Mouse (Mus musculus) embryonic facial prominence, embryonic 15.5 days (tissue): ENCODE measurements at regions not wholly inside any gene's neighbourhood (a gene's known extent, or its start where the extent isn't known, plus 50 kb on each side); places are given as distances from the start of the nearest gene placed in this dataset.

Experiments
- ATAC-seq: fragments of 200-750 bp; cut with Nextera tagmentation; 2 replicates; pipeline ENCODE4 v1.8.0; 2017; ENCODE audit warnings: low read depth, moderate TSS enrichment; ENCODE audit not compliant: insufficient number of reproducible peaks, low FRiP score, low TSS enrichment
- H3K27ac ChIP-seq: fragments of 300-500 bp; sonication (generic); replicated peaks from 2 replicates; pipeline ENCODE4 v1.5.1; 2015; ENCODE audit warnings: mild to moderate bottlenecking, inconsistent platforms
- H3K27me3 ChIP-seq: fragments of 300-500 bp; sonication (generic); 2 replicates; pipeline ENCODE4 v1.6.1; 2015; ENCODE audit warnings: inconsistent platforms
- H3K36me3 ChIP-seq: fragments of 300-500 bp; sonication (generic); 2 replicates; pipeline ENCODE4 v1.6.1; 2015; ENCODE audit warnings: mild to moderate bottlenecking, inconsistent platforms
- H3K4me1 ChIP-seq: fragments of 300-500 bp; sonication (generic); 2 replicates; pipeline ENCODE4 v1.6.1; 2015; ENCODE audit warnings: inconsistent platforms
- H3K4me2 ChIP-seq: fragments of 300-500 bp; sonication (generic); replicated peaks from 2 replicates; pipeline ENCODE4 v1.6.1; 2015; ENCODE audit warnings: mild to moderate bottlenecking, inconsistent platforms
- H3K4me3 ChIP-seq: fragments of 300-500 bp; sonication (generic); replicated peaks from 2 replicates; pipeline ENCODE4 v1.5.1; 2015; ENCODE audit warnings: mild to moderate bottlenecking, inconsistent platforms
- H3K9ac ChIP-seq: fragments of 300-500 bp; sonication (generic); 2 replicates; pipeline ENCODE4 v1.6.1; 2015; ENCODE audit warnings: inconsistent platforms
- H3K9me3 ChIP-seq: fragments of 300-500 bp; sonication (generic); replicated peaks from 2 replicates; pipeline ENCODE4 v1.6.1; 2016; ENCODE audit warnings: inconsistent platforms
- WGBS: fragments of 180-500 bp; shearing (Covaris S2); methylation state at CpG from one replicate; pipeline ENCODE4 v1.1.7; 2015; 5-methylcytosine and 5-hydroxymethylcytosine counted together

DNA sequence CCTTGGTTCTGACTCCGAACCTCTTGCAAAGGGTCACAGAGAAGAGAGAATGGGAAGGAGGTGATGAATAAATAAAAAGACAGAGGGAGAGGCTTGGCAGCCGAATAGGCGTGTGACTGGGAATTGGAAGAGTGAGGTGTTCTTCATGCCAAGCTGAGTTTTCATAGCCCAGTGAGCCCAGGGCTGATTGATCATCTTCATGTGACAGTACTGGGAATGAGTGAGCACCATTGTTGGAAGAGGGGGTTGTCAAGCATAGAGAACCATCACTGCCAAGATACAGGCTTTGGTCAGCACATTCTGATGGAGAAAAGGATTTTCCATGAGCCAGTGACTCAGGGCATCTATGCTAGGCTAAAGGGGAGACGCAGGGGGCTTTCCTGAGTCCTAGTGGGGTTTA is 163.0 kb downstream of the Slc30a10 start:
- no peaks in the 10 kb centered on the region for H3K9me3 ChIP-seq
- H3K9ac ChIP-seq, result no peak overlapping the region
- H3K27ac ChIP-seq, result no peak overlapping the region
- no peaks in the 10 kb centered on the region for H3K27me3 ChIP-seq
- no peak for ATAC-seq
- no peaks in the 10 kb centered on the region for H3K36me3 ChIP-seq
- no peak overlapping the region for H3K4me2 ChIP-seq
- H3K4me3 ChIP-seq, result no peak overlapping the region
- WGBS, result 87% methylated on average over 4 of the region's 4 CpGs
- H3K4me1 ChIP-seq, result no peaks in the 10 kb centered on the region

DNA sequence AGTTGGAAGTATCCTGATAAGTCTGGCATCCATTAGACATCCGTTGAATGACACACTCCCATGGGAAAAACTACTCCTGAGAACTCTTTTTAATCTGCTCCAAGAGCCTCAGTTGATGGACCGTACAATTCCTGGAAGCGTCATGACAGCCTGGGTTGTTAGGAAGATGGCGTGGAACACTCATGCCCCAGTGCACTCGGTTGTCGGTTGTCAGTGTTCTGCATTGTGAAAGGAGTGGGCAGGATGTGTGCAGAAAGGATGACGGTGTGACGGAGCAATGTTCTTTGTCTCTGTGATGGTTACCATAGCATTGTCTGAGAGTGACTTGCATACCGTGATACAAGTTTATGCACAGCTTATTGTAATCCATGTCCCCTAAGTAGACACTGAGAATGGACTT is 164.4 kb downstream of the Slc30a10 start:
- Histone ChIP-seq H3K36me3 (no peaks in the 10 kb centered on the region), H3K27me3 (no peaks in the 10 kb centered on the region), H3K4me2 (no peak overlapping the region), H3K9me3 (no peaks in the 10 kb centered on the region), H3K4me3 (no peak overlapping the region), H3K9ac (no peak overlapping the region), H3K4me1 (no peaks in the 10 kb centered on the region), H3K27ac (no peak overlapping the region)
- 80% methylated on average over 9 of the region's 9 CpGs for WGBS
- ATAC-seq, result no peak

GRCm38 (mm10) chr1:185628401-185628800 is 173.8 kb downstream of the Slc30a10 start:
- Histone ChIP-seq H3K9ac (no peak overlapping the region), H3K36me3 (no peaks in the 10 kb centered on the region), H3K27ac (no peak overlapping the region), H3K4me1 (no peaks in the 10 kb centered on the region), H3K4me3 (no peak overlapping the region), H3K27me3 (no peaks in the 10 kb centered on the region), H3K4me2 (no peak overlapping the region), H3K9me3 (no peaks in the 10 kb centered on the region)
- ATAC-seq, result no peak
- 65% methylated on average over 3 of the region's 3 CpGs for WGBS

GRCm38 (mm10) chr1:185629976-185630375 is 175.3 kb downstream of the Slc30a10 start:
- Histone ChIP-seq H3K36me3 (no peaks in the 10 kb centered on the region), H3K9me3 (no peaks in the 10 kb centered on the region), H3K27ac (no peak overlapping the region), H3K4me2 (no peak overlapping the region), H3K4me3 (no peak overlapping the region), H3K9ac (no peak overlapping the region), H3K4me1 (no peaks in the 10 kb centered on the region), H3K27me3 (no peaks in the 10 kb centered on the region)
- no peak for ATAC-seq
- WGBS, result 85% methylated on average over 9 of the region's 9 CpGs

DNA sequence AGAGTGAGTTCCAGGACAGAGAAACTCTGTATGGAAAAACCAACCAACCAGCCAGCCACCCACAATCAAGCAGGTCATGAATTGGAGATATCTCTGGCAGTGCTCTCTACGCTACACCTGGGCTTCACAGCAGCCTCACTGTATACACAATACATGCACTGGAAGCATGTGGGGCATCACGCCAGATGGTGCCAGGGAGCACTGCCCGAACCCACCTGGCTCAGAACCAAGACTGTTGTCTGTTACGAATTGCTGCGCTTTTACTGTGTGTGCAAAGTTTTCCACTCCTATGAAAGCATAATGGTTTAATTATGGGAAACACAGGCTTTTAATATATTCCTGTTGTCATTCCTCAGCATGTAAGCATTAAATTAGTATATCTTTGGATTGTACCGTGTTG is 184.0 kb downstream of the Slc30a10 start:
- Histone ChIP-seq H3K4me2 (no peak overlapping the region), H3K9me3 (no peaks in the 10 kb centered on the region), H3K9ac (no peak overlapping the region), H3K36me3 (no peaks in the 10 kb centered on the region), H3K27ac (no peak overlapping the region), H3K4me1 (peaks cover 5% of the 10 kb centered on the region; the same call in 1 of the 2 replicates), H3K27me3 (no peaks in the 10 kb centered on the region), H3K4me3 (no peak overlapping the region)
- no peak; the same call in 1 of the 2 replicates for ATAC-seq
- 34% methylated on average over 6 of the region's 6 CpGs for WGBS

- Histone ChIP-seq H3K4me1 (peaks cover 5% of the 10 kb centered on the region; the same call in 1 of the 2 replicates), H3K9ac (no peak overlapping the region), H3K4me3 (no peak overlapping the region), H3K36me3 (no peaks in the 10 kb centered on the region), H3K4me2 (no peak overlapping the region), H3K27ac (no peak overlapping the region), H3K9me3 (no peaks in the 10 kb centered on the region), H3K27me3 (no peaks in the 10 kb centered on the region)
- WGBS, result 86% methylated on average over 1 of the region's 1 CpGs
- no peak for ATAC-seq
Observed at GRCm38 (mm10) chr1:185639486-185639885, 184.8 kb downstream of the Slc30a10 start.

GRCm38 (mm10) chr1:185644026-185644425 is 189.4 kb downstream of the Slc30a10 start:
- Histone ChIP-seq H3K9me3 (no peaks in the 10 kb centered on the region), H3K27ac (no peak overlapping the region), H3K27me3 (no peaks in the 10 kb centered on the region), H3K4me1 (no peaks in the 10 kb centered on the region), H3K9ac (no peak overlapping the region), H3K36me3 (no peaks in the 10 kb centered on the region), H3K4me2 (no peak overlapping the region), H3K4me3 (no peak overlapping the region)
- 55% methylated on average over 7 of the region's 7 CpGs for WGBS
- no peak for ATAC-seq

GRCm38 (mm10) chr1:185648128-185648527 is 193.5 kb downstream of the Slc30a10 start:
- no peak overlapping the region for H3K4me3 ChIP-seq
- no peaks in the 10 kb centered on the region for H3K4me1 ChIP-seq
- H3K36me3 ChIP-seq, result no peaks in the 10 kb centered on the region
- 77% methylated on average over 6 of the region's 6 CpGs for WGBS
- no peak overlapping the region for H3K4me2 ChIP-seq
- no peaks in the 10 kb centered on the region for H3K9me3 ChIP-seq
- no peak overlapping the region for H3K27ac ChIP-seq
- no peak overlapping the region for H3K9ac ChIP-seq
- ATAC-seq, result no peak
- no peaks in the 10 kb centered on the region for H3K27me3 ChIP-seq

GRCm38 (mm10) chr1:185648926-185649325 is 194.3 kb downstream of the Slc30a10 start:
- Histone ChIP-seq H3K36me3 (no peaks in the 10 kb centered on the region), H3K4me1 (no peaks in the 10 kb centered on the region), H3K9me3 (no peaks in the 10 kb centered on the region), H3K9ac (no peak overlapping the region), H3K4me2 (no peak overlapping the region), H3K27me3 (no peaks in the 10 kb centered on the region), H3K4me3 (no peak overlapping the region), H3K27ac (no peak overlapping the region)
- ATAC-seq, result no peak
- WGBS, result 57% methylated on average over 4 of the region's 4 CpGs

GRCm38 (mm10) chr1:185650926-185651325 is 196.3 kb downstream of the Slc30a10 start:
- WGBS, result 72% methylated on average over 2 of the region's 2 CpGs
- Histone ChIP-seq H3K4me3 (no peak overlapping the region), H3K4me2 (no peak overlapping the region), H3K9me3 (no peaks in the 10 kb centered on the region), H3K4me1 (no peaks in the 10 kb centered on the region), H3K27me3 (no peaks in the 10 kb centered on the region), H3K9ac (no peak overlapping the region), H3K36me3 (no peaks in the 10 kb centered on the region), H3K27ac (no peak overlapping the region)
- ATAC-seq, result no peak

- H3K9me3 ChIP-seq, result no peaks in the 10 kb centered on the region
- 88% methylated on average over 7 of the region's 7 CpGs for WGBS
- no peak overlapping the region for H3K27ac ChIP-seq
- no peaks in the 10 kb centered on the region for H3K27me3 ChIP-seq
- no peak overlapping the region for H3K4me2 ChIP-seq
- ATAC-seq, result no peak
- no peaks in the 10 kb centered on the region for H3K4me1 ChIP-seq
- no peak overlapping the region for H3K9ac ChIP-seq
- H3K4me3 ChIP-seq, result no peak overlapping the region
- H3K36me3 ChIP-seq, result no peaks in the 10 kb centered on the region
Observed at GRCm38 (mm10) chr1:185655021-185655420, 200.4 kb downstream of the Slc30a10 start.

GRCm38 (mm10) chr1:185655461-185655860 is 200.8 kb downstream of the Slc30a10 start:
- Histone ChIP-seq H3K4me3 (no peak overlapping the region), H3K4me1 (no peaks in the 10 kb centered on the region), H3K27me3 (no peaks in the 10 kb centered on the region), H3K36me3 (no peaks in the 10 kb centered on the region), H3K9me3 (no peaks in the 10 kb centered on the region), H3K9ac (no peak overlapping the region), H3K27ac (no peak overlapping the region), H3K4me2 (no peak overlapping the region)
- WGBS, result 76% methylated on average over 4 of the region's 4 CpGs
- no peak for ATAC-seq
